Mouse (Mus musculus) cerebellum, adult 2 months (tissue): ENCODE measurements around the gene Endou. TPM values are rescaled to one million over a fixed set of nuclear protein-coding genes. Genes with fewer than 3 reads are reported as not detected.

Source experiments
- DNase-seq, 2 experiments: peaks; one replicate each; pipeline ENCODE4 v3.0.0; 2021
- H3K27ac ChIP-seq: fragments of 200-500 bp; 2 replicates; pipeline ENCODE4 v1.5.1; 2012; ENCODE audit warnings: low read length, control low read depth, inconsistent platforms; ENCODE audit not compliant: insufficient read depth
- H3K27me3 ChIP-seq: fragments of 200-500 bp; 2 replicates; pipeline ENCODE4 v1.6.1; 2012; ENCODE audit warnings: inconsistent platforms, mild to moderate bottlenecking, low read length, moderate library complexity; ENCODE audit not compliant: control insufficient read depth, insufficient read depth
- H3K4me1 ChIP-seq: fragments of 200-500 bp; 2 replicates; pipeline ENCODE4 v1.6.1; 2011; ENCODE audit warnings: low read length; ENCODE audit not compliant: control insufficient read depth, insufficient read depth
- H3K4me3 ChIP-seq: fragments of 200-500 bp; replicated peaks from 2 replicates; pipeline ENCODE3; 2011; ENCODE audit warnings: mild to moderate bottlenecking, low read depth, low read length, control low read depth; ENCODE audit not compliant: insufficient read depth
- CTCF ChIP-seq: fragments of 200-500 bp; IDR thresholded peaks from 2 replicates; pipeline ENCODE4 v1.5.1; 2011; ENCODE audit warnings: low read depth, mild to moderate bottlenecking, control low read depth, low read length, moderate library complexity, borderline replicate concordance; ENCODE audit not compliant: insufficient read depth
- POLR2A ChIP-seq: fragments of 200-500 bp; IDR thresholded peaks from 2 replicates; pipeline ENCODE4 v1.6.1; 2011; ENCODE audit warnings: low read length, control low read depth, borderline replicate concordance; ENCODE audit not compliant: insufficient read depth
- WGBS: fragments of 180-500 bp; shearing (Covaris S2); methylation state at CpG from one replicate; pipeline ENCODE4 v1.1.7; 2018; 5-methylcytosine and 5-hydroxymethylcytosine counted together
- polyA plus RNA-seq: library from polyadenylated mRNA; depleted of rRNA; stranded (reverse); fragments of >200 nt; gene quantifications from 2 replicates; pipeline ENCODE4 v1.2.3, GENCODE M21; 2012

Endou gene
- polyA plus RNA-seq, 1 experiment: 1.7 TPM

DNA sequence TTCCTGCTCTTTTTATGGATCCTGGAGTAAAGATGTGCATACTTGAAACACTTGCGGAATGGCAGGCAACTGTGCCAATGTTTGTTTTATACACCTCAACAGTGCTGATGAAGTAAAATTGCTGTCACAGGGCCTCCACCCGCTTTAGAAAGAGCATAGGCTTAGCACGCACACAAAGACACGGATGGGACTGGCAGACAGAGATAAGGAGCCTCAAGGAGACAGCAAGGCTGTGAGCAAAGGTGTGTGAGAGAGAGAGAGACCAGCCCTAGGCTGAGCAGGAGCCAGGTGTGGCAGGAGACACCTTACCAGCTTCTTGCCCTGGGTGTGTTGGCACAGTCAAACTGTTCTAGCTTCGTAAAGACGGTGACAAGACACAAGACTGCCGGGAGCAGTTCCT is 7.8 kb upstream of the Endou start:
- Histone ChIP-seq H3K27ac (no peak overlapping the region), H3K4me1 (no peaks in the 10 kb centered on the region), H3K4me3 (no peak overlapping the region), H3K27me3 (no peaks in the 10 kb centered on the region)
- DNase-seq: no peak
- 92% methylated on average over 7 of the region's 7 CpGs for WGBS
- TF ChIP-seq CTCF (no peak), POLR2A (no peak)

DNA sequence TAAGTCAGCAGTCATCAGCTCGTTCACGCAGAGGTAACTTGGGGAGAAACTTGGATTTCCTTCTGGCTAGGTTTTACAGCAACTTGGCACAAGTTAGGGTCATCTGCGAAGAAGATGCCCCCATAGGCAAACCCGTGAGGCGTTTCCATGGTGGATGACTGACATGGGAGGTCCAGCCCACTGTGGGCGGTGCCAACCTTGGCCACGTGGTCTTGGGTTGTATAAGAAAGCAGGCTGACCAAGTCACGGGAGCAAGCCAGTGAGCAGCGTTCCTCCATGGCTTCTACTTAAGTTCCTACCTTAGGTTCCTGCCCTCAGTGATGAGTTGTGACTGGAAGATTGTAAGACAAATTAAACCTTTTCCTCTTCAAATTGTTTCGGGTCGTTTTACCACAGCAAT is 849 bp upstream of the Endou start:
- DNase-seq: no peak
- 71% methylated on average over 11 of the region's 11 CpGs for WGBS
- TF ChIP-seq CTCF: no peak
- TF ChIP-seq POLR2A: no peak
- Histone ChIP-seq H3K27ac (no peak overlapping the region), H3K27me3 (no peaks in the 10 kb centered on the region), H3K4me1 (no peaks in the 10 kb centered on the region), H3K4me3 (no peak overlapping the region)

DNA sequence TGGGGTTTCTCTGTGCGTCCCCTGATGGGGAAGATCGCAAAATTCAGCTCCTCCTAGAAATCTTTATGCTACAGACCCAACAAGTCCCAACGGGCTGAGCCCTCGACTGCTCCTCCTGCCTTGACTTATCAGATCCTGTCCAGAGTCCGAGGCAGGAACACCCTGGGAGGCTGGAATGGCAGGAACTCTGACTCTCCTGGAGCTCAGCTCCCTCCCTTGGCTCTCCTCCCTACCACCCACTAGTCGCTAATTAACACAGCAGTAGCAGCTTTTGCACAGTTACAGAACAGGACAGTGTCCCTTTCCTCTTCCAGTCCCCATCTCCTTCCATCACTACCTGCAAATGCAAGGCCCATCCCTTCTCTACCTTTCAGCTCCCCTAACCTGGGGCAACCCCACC is 774 bp downstream of the Endou start:
- no peaks in the 10 kb centered on the region for H3K4me1 ChIP-seq
- H3K27ac ChIP-seq: no peak overlapping the region
- no peak overlapping the region for H3K4me3 ChIP-seq
- WGBS: 70% methylated on average over 6 of the region's 6 CpGs
- no peaks in the 10 kb centered on the region for H3K27me3 ChIP-seq
- DNase-seq: no peak
- no peak for TF ChIP-seq POLR2A
- TF ChIP-seq CTCF: no peak

DNA sequence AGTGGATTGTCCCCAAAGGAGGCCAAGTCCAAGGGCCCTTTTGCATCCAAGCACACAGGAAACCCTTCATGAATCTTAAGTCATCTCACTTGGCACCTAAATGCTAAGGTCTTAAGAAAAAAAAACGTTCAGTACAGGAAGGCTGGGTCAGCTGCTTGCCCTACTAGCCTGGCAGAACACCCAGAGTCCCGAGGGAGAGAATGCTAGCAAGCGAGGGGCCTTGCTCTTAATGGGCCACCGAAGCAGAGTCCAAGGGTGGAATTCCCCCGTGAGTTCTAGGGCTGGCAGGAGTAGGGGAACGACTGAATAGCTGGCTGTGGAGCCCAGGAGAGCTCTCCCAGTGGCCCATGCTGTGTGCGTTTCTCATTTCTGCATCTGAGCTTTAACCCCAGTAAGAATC is 2.3 kb downstream of the Endou start:
- H3K27me3 ChIP-seq: no peaks in the 10 kb centered on the region
- H3K27ac ChIP-seq: no peak overlapping the region
- TF ChIP-seq POLR2A (no peak), CTCF (no peak)

DNA sequence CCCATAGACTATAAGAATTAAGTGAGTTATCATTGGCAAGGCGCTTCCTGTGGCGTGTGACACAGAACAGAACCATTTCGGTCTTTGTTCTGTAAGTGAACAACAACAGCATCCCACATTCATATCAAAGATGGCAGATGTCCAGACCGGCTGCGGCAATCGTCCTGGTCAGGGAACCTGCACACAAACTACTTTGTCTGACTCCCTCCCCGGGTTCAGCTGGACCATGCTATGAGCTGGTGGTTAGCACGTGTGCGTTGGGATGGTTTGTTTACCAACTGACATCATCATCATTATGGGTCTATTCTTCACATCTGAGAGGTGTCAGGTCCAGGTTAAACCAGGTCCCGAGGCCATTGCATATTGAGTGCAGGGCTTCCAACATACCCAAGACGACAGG is 2.7 kb downstream of the Endou start:
- TF ChIP-seq POLR2A (no peak), CTCF (no peak)
- no peak for DNase-seq
- Histone ChIP-seq H3K27me3 (no peaks in the 10 kb centered on the region), H3K4me3 (no peak overlapping the region), H3K27ac (no peak overlapping the region), H3K4me1 (peaks cover 18% of the 10 kb centered on the region)
- 83% methylated on average over 11 of the region's 11 CpGs for WGBS

More for the DNA sequence above, 2.3 kb downstream of the Endou start:
- H3K4me3 ChIP-seq: no peak overlapping the region
- peaks cover 14% of the 10 kb centered on the region for H3K4me1 ChIP-seq
- DNase-seq: peak in 1 of 2 experiments; percentile 26
- WGBS: 63% methylated on average over 7 of the region's 7 CpGs

DNA sequence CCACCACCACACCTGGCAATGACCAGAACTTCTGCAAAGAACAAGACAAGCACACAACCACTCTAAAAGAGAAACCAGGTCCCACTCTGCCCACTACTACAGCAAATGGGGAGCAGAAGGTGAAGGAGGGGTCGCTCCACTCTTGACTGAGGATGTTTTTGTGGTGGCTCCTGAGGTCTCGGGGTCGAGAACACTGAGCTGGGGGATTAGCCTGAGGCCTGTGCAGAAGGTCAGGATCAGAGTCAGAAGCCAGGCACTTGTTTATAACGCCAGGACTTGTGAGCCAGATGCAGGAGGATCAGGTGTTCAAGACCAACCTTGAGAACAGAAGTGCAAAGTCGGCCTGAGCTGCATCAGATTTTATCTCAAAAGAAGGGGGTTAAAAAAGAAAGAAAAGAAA is 3.6 kb downstream of the Endou start:
- WGBS: 90% methylated on average over 5 of the region's 5 CpGs
- DNase-seq: no peak
- Histone ChIP-seq H3K4me3 (no peak overlapping the region), H3K27ac (no peak overlapping the region), H3K27me3 (no peaks in the 10 kb centered on the region), H3K4me1 (peaks cover 19% of the 10 kb centered on the region)
- no peak for TF ChIP-seq POLR2A
- TF ChIP-seq CTCF: no peak

DNA sequence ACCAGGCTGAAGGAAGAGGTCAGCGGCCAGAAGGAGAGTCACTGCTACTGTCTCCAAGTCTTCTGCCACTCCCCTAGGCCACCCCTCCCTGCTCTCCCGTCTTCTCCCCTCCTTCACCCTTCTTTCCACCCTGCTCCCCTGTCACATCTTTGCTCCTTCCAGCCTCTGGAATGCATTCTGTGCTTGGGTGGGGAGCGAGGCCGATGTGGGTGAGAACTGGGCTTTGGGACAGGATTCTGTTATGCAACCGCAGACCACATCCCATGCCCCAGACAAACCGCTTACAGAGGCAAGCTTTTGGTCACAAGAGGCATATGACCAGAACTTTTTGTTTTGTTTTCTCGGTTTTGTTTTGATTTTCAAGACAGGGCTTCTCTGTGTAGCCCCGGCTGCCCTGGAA is 4.1 kb downstream of the Endou start:
- 87% methylated on average over 8 of the region's 8 CpGs for WGBS
- Histone ChIP-seq H3K4me1 (peaks cover 19% of the 10 kb centered on the region), H3K27me3 (no peaks in the 10 kb centered on the region), H3K4me3 (no peak overlapping the region), H3K27ac (no peak overlapping the region)
- no peak for TF ChIP-seq CTCF
- no peak for TF ChIP-seq POLR2A
- DNase-seq: no peak

DNA sequence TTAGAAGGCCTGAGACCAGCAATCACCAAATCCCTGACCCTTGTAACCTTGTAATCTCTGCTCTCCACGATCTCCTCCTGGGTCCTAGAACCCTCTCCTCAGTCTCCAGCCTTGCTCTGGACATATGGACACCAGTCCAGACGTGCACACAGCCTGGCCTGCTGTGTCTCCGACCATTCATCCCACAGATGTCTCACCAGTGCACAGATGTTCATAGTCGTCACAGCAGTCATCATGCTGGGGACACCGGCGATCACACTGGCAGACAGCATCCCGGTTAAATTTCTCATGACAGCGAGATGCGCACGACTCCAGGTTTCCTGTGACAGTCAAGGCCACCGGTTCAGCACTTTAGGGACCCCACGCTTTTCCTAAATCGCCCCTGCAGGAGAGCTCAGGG is 4.8 kb downstream of the Endou start:
- no peak overlapping the region for H3K27ac ChIP-seq
- DNase-seq: no peak
- peaks cover 19% of the 10 kb centered on the region for H3K4me1 ChIP-seq
- no peak overlapping the region for H3K4me3 ChIP-seq
- TF ChIP-seq CTCF (no peak), POLR2A (no peak)
- WGBS: 75% methylated on average over 13 of the region's 13 CpGs
- H3K27me3 ChIP-seq: no peaks in the 10 kb centered on the region
